27 mouse cellular contexts compared by ENCODE assay signal in the genomic region with DNA sequence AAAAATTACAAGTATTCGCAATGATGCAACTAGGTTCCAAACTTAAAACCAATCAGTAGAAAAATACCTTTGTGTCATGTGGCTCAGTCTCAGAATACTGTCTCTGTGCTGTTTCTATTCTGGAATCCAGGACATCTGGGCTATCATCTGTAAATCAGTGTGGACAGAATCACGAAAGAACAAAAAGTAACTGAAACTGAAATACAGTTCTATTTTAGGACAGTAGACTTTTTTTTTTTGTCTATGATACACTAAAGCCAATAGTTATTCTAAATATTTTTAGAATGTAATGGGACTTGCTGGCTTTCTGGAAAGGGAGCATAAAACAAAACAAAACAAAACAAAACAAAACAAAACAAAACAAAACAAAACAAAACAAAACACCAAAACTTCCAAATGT. TPM values are rescaled to one million over a fixed set of nuclear protein-coding genes. Genes with fewer than 3 reads are reported as not detected.
DNase-seq lines count a peak whose midpoint lies in the region; ATAC-seq lines count a peak whose summit lies in the region.
"Had no signal": no experiment of that assay in that cellular context is flagged by ENCODE, and none has a peak within 500 bp of the region (broad histone marks: within the 10 kb centered on the region; RNA-seq: fewer than 3 reads in every experiment).

No protein-coding gene starts in this region.

- no peak overlapping the region for H3K4me3 ChIP-seq in forebrain, embryonic 14.5 days (ENCODE audit: low read depth, low read length)
- H3K4me3 ChIP-seq: embryonic facial prominence, embryonic 13.5 days; embryonic facial prominence, embryonic 15.5 days; erythroblast, embryonic 14.5 days; forebrain, embryonic 10.5 days; forebrain, embryonic 12.5 days; forebrain, embryonic 15.5 days had no signal

- no peak overlapping the region for H3K4me2 ChIP-seq in forebrain, embryonic 14.5 days (ENCODE audit: low read length)
- H3K4me2 ChIP-seq: embryonic facial prominence, embryonic 13.5 days; embryonic facial prominence, embryonic 15.5 days; forebrain, embryonic 12.5 days; forebrain, embryonic 15.5 days had no signal

- 95% methylated on average over 2 of the region's 2 CpGs for whole genome bisulfite sequencing in forebrain, embryonic 14.5 days

- no peak overlapping the region for H3K27ac ChIP-seq in forebrain, embryonic 14.5 days (ENCODE audit: low read depth, low read length)
- H3K27ac ChIP-seq: embryonic facial prominence, embryonic 13.5 days; embryonic facial prominence, embryonic 15.5 days; forebrain, embryonic 10.5 days; forebrain, embryonic 12.5 days; forebrain, embryonic 15.5 days had no signal

- no peaks in the 10 kb centered on the region for H3K27me3 ChIP-seq in forebrain, embryonic 14.5 days (replicated peaks; ENCODE audit: control insufficient read depth, insufficient read depth, low read length)
- H3K27me3 ChIP-seq: embryonic facial prominence, embryonic 13.5 days; embryonic facial prominence, embryonic 15.5 days; forebrain, embryonic 12.5 days; forebrain, embryonic 15.5 days; Patski had no signal

- H3K36me3 ChIP-seq in forebrain, embryonic 14.5 days (ENCODE audit: control insufficient read depth, insufficient read depth, low read length), result peaks cover 64% of the 10 kb centered on the region

- DNase-seq in layer of hippocampus, adult 9-11 months, result peak; percentile 14
- DNase-seq in layer of hippocampus, adult 11-12 months (ENCODE audit: low spot score), result no peak
- DNase-seq in brain, adult 2 months (ENCODE audit: low read depth, low spot score), result peak; percentile 30
- DNase-seq in forebrain, embryonic 14.5 days (ENCODE audit: low spot score), result no peak
- DNase-seq in right cerebral cortex, postnatal 14 days, result no peak
- DNase-seq: adrenal gland, adult 8-10 months; adrenal gland, postnatal 14 days; adrenal gland, postnatal 36 days; cerebellum, adult 11 months; cerebellum, adult 18-20 months; cerebellum, adult 8-10 months; cerebellum, adult 9-11 months; cerebellum, postnatal 14 days; cerebellum, postnatal 36 days; embryo, embryonic 11 days; forebrain, postnatal 0 days had no signal

- H3K9me3 ChIP-seq in forebrain, embryonic 14.5 days (replicated peaks; ENCODE audit: control insufficient read depth, low read length), result no peaks in the 10 kb centered on the region
- H3K9me3 ChIP-seq: embryonic facial prominence, embryonic 13.5 days; embryonic facial prominence, embryonic 15.5 days; forebrain, embryonic 10.5 days; forebrain, embryonic 12.5 days; forebrain, embryonic 15.5 days; G1E had no signal

- H3K9ac ChIP-seq in forebrain, embryonic 14.5 days (ENCODE audit: low read length), result no peak overlapping the region
- H3K9ac ChIP-seq: embryonic facial prominence, embryonic 13.5 days; embryonic facial prominence, embryonic 15.5 days; forebrain, embryonic 12.5 days; forebrain, embryonic 15.5 days; forebrain, postnatal 0 days had no signal

- H3K4me1 ChIP-seq in forebrain, embryonic 14.5 days (ENCODE audit: control insufficient read depth, insufficient read depth, low read length), result no peaks in the 10 kb centered on the region
- H3K4me1 ChIP-seq: embryonic facial prominence, embryonic 13.5 days; embryonic facial prominence, embryonic 15.5 days; forebrain, embryonic 10.5 days; forebrain, embryonic 12.5 days; forebrain, embryonic 15.5 days had no signal

- no peak for ATAC-seq in forebrain, embryonic 14.5 days
- ATAC-seq: activated CD4-positive, CD25-positive, alpha-beta regulatory T cell, adult 4 months; forebrain, embryonic 15.5 days; forebrain, postnatal 0 days; Patski had no signal

RNA-seq across cellular contexts. Expression of a gene that starts 39.0 kb away (rescaled TPM):
- polyA plus RNA-seq in forebrain, embryonic 14.5 days (2014; fragmentation: Nextera tagmentation; extraction: Ambion mirVana), result 18.2 and 22.5 TPM in 2 replicates

RNA-seq across cellular contexts. Expression of a gene that starts 40.8 kb away (rescaled TPM):
- polyA plus RNA-seq in forebrain, embryonic 14.5 days (2014; fragmentation: Nextera tagmentation; extraction: Ambion mirVana), result not detected in 2 replicates
- polyA plus RNA-seq: activated CD4-positive, CD25-positive, alpha-beta regulatory T cell, adult 4 months; brain, embryonic 14.5 days; erythroblast, embryonic 14.5 days; forebrain, embryonic 10.5 days; forebrain, embryonic 12.5 days; forebrain, embryonic 15.5 days; forebrain, postnatal 0 days; frontal cortex, adult 2 months; G1E had no signal

Comparison
In these comparisons a context has a peak if more than half of its experiments do, and no peak if none do; other contexts are left out.
1. DNase-seq: peak in layer of hippocampus, adult 9-11 months (single experiment) and brain, adult 2 months (single experiment); none in layer of hippocampus, adult 11-12 months (single experiment), forebrain, embryonic 14.5 days (single experiment) and right cerebral cortex, postnatal 14 days (single experiment).